Mouse (Mus musculus) MEL (cell line): ENCODE measurements at regions not wholly inside any gene's neighbourhood (a gene's known extent, or its start where the extent isn't known, plus 50 kb on each side); places are given as distances from the start of the nearest gene placed in this dataset.

ENCODE experiments used
- BHLHE40 ChIP-seq: IDR thresholded peaks from 2 replicates; pipeline ENCODE4 v1.6.1; 2012; ENCODE audit warnings: low read depth, mild to moderate bottlenecking, inconsistent platforms, low read length, improper control_type of control experiment, borderline replicate concordance
- CTCF ChIP-seq, 3 experiments: IDR thresholded peaks in 2 of 3; conservative IDR thresholded peaks in 1 of 3; 2 replicates each; pipeline ENCODE4 v1.5.1; 2011 to 2012; ENCODE audit warnings: low read length in 3 of 3, low read depth in 2 of 3, mild to moderate bottlenecking in 2 of 3, improper control_type of control experiment in 1 of 3, inconsistent platforms in 1 of 3, mixed read lengths in 1 of 3, moderate library complexity in 1 of 3; ENCODE audit not compliant: control insufficient read depth in 1 of 3, insufficient read depth in 1 of 3, poor library complexity in 1 of 3, severe bottlenecking in 1 of 3
- EP300 ChIP-seq, 2 experiments: IDR thresholded peaks; 2 replicates each; pipeline ENCODE4 v1.6.1; 2011; ENCODE audit warnings: improper control_type of control experiment in 2 of 2, low read length in 2 of 2, low read depth in 1 of 2, mild to moderate bottlenecking in 1 of 2
- GATA1 ChIP-seq: IDR thresholded peaks from 2 replicates; pipeline ENCODE4 v1.6.1; 2011; ENCODE audit warnings: low read depth, low read length, improper control_type of control experiment
- KAT2A ChIP-seq: conservative IDR thresholded peaks from 2 replicates; pipeline ENCODE4 v1.6.1; 2012; ENCODE audit warnings: low read depth, low read length, improper control_type of control experiment, inconsistent platforms
- MAX ChIP-seq: IDR thresholded peaks from 2 replicates; pipeline ENCODE4 v1.6.1; 2011; ENCODE audit warnings: low read length, improper control_type of control experiment
- POLR2A ChIP-seq, 2 experiments: IDR thresholded peaks; 2 replicates each; pipeline ENCODE4 v1.6.1; 2011 to 2012; ENCODE audit warnings: low read length in 2 of 2, mild to moderate bottlenecking in 2 of 2, control low read depth in 1 of 2, improper control_type of control experiment in 1 of 2, low read depth in 1 of 2, moderate library complexity in 1 of 2; ENCODE audit not compliant: control insufficient read depth in 1 of 2, insufficient read depth in 1 of 2, poor library complexity in 1 of 2
- POLR2AphosphoS2 ChIP-seq: IDR thresholded peaks from 2 replicates; pipeline ENCODE4 v1.6.1; 2011; ENCODE audit warnings: low read length, improper control_type of control experiment
- RCOR1 ChIP-seq: IDR thresholded peaks from 2 replicates; pipeline ENCODE4 v1.6.1; 2012; ENCODE audit warnings: low read depth, mild to moderate bottlenecking, inconsistent platforms, low read length, improper control_type of control experiment
- SMC3 ChIP-seq: IDR thresholded peaks from 2 replicates; pipeline ENCODE4 v1.6.1; 2011; ENCODE audit warnings: low read depth, low read length, improper control_type of control experiment
- USF2 ChIP-seq, 2 experiments: IDR thresholded peaks; 2 replicates each; pipeline ENCODE4 v1.6.1; 2011 to 2012; ENCODE audit warnings: improper control_type of control experiment in 2 of 2, low read length in 2 of 2, borderline replicate concordance in 1 of 2, inconsistent platforms in 1 of 2, low read depth in 1 of 2, mild to moderate bottlenecking in 1 of 2; ENCODE audit not compliant: insufficient read depth in 1 of 2
- ZMIZ1 ChIP-seq: IDR thresholded peaks from 2 replicates; pipeline ENCODE4 v1.6.1; 2012; ENCODE audit warnings: low read depth, mild to moderate bottlenecking, inconsistent platforms, low read length, improper control_type of control experiment, moderate library complexity

GRCm38 (mm10) chr15:56042449-56042848, 1435.0 kb downstream of the Slc22a22 start:
- TF ChIP-seq MAX (no peak), SMC3 (no peak), KAT2A (no peak), EP300 (IDR thresholded peaks at IDR 0.05; ENCODE audit: low read depth in 1 of 2, low read length in 2 of 2) (no peak), CTCF (IDR thresholded peaks at IDR 0.05 in 2 of 3, conservative IDR thresholded peaks at IDR 0.05 in 1 of 3; ENCODE audit: control insufficient read depth in 1 of 3, insufficient read depth in 1 of 3, low read depth in 2 of 3, low read length in 3 of 3, poor library complexity in 1 of 3, severe bottlenecking in 1 of 3) (no peak), POLR2A (IDR thresholded peaks at IDR 0.05; ENCODE audit: control insufficient read depth in 1 of 2, insufficient read depth in 1 of 2, low read depth in 1 of 2, low read length in 2 of 2, poor library complexity in 1 of 2) (no peak), ZMIZ1 (no peak), GATA1 (no peak), BHLHE40 (no peak), USF2 (IDR thresholded peaks at IDR 0.05; ENCODE audit: borderline replicate concordance in 1 of 2, insufficient read depth in 1 of 2, low read depth in 1 of 2, low read length in 2 of 2) (no peak), POLR2AphosphoS2 (no peak), RCOR1 (no peak)
